In genomic region chr5:113155133-113155532, GRCm38 (mm10) we compare ENCODE assay signal across 9 mouse cellular contexts.
DNase-seq lines count a peak whose midpoint lies in the region; ATAC-seq lines count a peak whose summit lies in the region.
"Had no signal": no experiment of that assay in that cellular context is flagged by ENCODE, and none has a peak within 500 bp of the region (broad histone marks: within the 10 kb centered on the region; RNA-seq: fewer than 3 reads in every experiment).

No protein-coding gene starts in this region.

- no peak for ATAC-seq in liver, embryonic 12.5 days
- 0 out of 2 replicates have a peak, but pooled peaks have one; percentile 45 for ATAC-seq in neural tube, embryonic 12.5 days (ENCODE audit: low FRiP score, low read depth)

- DNase-seq in liver: peak; percentile 78
- peak; percentile 28 for DNase-seq in c-Kit-negative CD71-positive TER-119-positive erythroid progenitor cells, embryonic 14.5 days (ENCODE audit: low read depth, low spot score)
- peak; percentile 83 for DNase-seq in forelimb bud, embryonic 11.5 days (ENCODE audit: low read depth, low spot score)
- DNase-seq in hindlimb bud, embryonic 11.5 days (ENCODE audit: extremely low spot score, low read depth, low spot score): peak; percentile 64
- DNase-seq in limb, embryonic 10.5 days (ENCODE audit: low spot score): peak; percentile 90
- DNase-seq in thymus, postnatal 14 days: peak; percentile 71

- no peak overlapping the region for H3K27ac ChIP-seq in liver, embryonic 12.5 days
- H3K27ac ChIP-seq in limb, embryonic 10.5 days: no peak overlapping the region
- no peak overlapping the region for H3K27ac ChIP-seq in neural tube, embryonic 12.5 days
- H3K27ac ChIP-seq: embryonic facial prominence, embryonic 12.5 days had no signal

- WGBS in liver, embryonic 12.5 days (ENCODE audit: insufficient replicate concordance): 3% methylated on average over 8 of the region's 8 CpGs
- WGBS in limb, embryonic 10.5 days: 6% methylated on average over 8 of the region's 8 CpGs
- 3% methylated on average over 8 of the region's 8 CpGs for WGBS in neural tube, embryonic 12.5 days

- H3K4me3 ChIP-seq in liver, embryonic 12.5 days: no peak overlapping the region
- no peak overlapping the region for H3K4me3 ChIP-seq in limb, embryonic 10.5 days
- H3K4me3 ChIP-seq in neural tube, embryonic 12.5 days: no peak overlapping the region
- H3K4me3 ChIP-seq: embryonic facial prominence, embryonic 12.5 days had no signal

- no peaks in the 10 kb centered on the region for H3K36me3 ChIP-seq in liver, embryonic 12.5 days
- no peaks in the 10 kb centered on the region for H3K36me3 ChIP-seq in limb, embryonic 10.5 days
- H3K36me3 ChIP-seq in neural tube, embryonic 12.5 days: no peaks in the 10 kb centered on the region
- H3K36me3 ChIP-seq: embryonic facial prominence, embryonic 12.5 days had no signal

- H3K9me3 ChIP-seq in liver, embryonic 12.5 days (replicated peaks): no peaks in the 10 kb centered on the region
- H3K9me3 ChIP-seq in limb, embryonic 10.5 days (replicated peaks): no peaks in the 10 kb centered on the region
- H3K9me3 ChIP-seq in neural tube, embryonic 12.5 days: no peaks in the 10 kb centered on the region
- H3K9me3 ChIP-seq: embryonic facial prominence, embryonic 12.5 days had no signal

- H3K27me3 ChIP-seq in liver, embryonic 12.5 days (replicated peaks): 0 out of 2 replicates have a peak, but pooled peaks cover 2% of the 10 kb centered on the region
- no peaks in the 10 kb centered on the region for H3K27me3 ChIP-seq in limb, embryonic 10.5 days (ENCODE audit: low read depth, poor library complexity, severe bottlenecking)
- H3K27me3 ChIP-seq in neural tube, embryonic 12.5 days (replicated peaks): no peaks in the 10 kb centered on the region
- H3K27me3 ChIP-seq: embryonic facial prominence, embryonic 12.5 days had no signal

- peaks cover 43% of the 10 kb centered on the region for H3K4me1 ChIP-seq in liver, embryonic 12.5 days
- peaks cover 56% of the 10 kb centered on the region for H3K4me1 ChIP-seq in limb, embryonic 10.5 days
- H3K4me1 ChIP-seq in neural tube, embryonic 12.5 days: peaks cover 30% of the 10 kb centered on the region

- no peak overlapping the region for H3K4me2 ChIP-seq in liver, embryonic 12.5 days
- no peak overlapping the region for H3K4me2 ChIP-seq in neural tube, embryonic 12.5 days (replicated peaks)
- H3K4me2 ChIP-seq: embryonic facial prominence, embryonic 12.5 days had no signal

- no peak overlapping the region for H3K9ac ChIP-seq in liver, embryonic 12.5 days
- H3K9ac ChIP-seq in neural tube, embryonic 12.5 days: no peak overlapping the region
- H3K9ac ChIP-seq: embryonic facial prominence, embryonic 12.5 days had no signal

Comparison
In these comparisons a context has a peak if more than half of its experiments do, and no peak if none do; other contexts are left out.
1. DNase-seq: peak in every context shown above with its lines; median percentile 90 in limb, embryonic 10.5 days; 83 in forelimb bud, embryonic 11.5 days; 78 in liver; 71 in thymus, postnatal 14 days; 64 in hindlimb bud, embryonic 11.5 days; 28 in c-Kit-negative CD71-positive TER-119-positive erythroid progenitor cells, embryonic 14.5 days.